Mouse (Mus musculus) brain, embryonic 18.5 days (tissue): Measurements from ENCODE around the gene Lsm2.
"Not testable (repeated sequence)": the region's sequence is repeated elsewhere in the genome, so short reads cannot be mapped to it uniquely, and the experiment has no call there.

Experiments
- DNase-seq: peaks from one replicate; pipeline ENCODE4 v3.0.0-alpha.2; 2012; ENCODE audit warnings: low read depth, low spot score

Lsm2 gene

GRCm38 (mm10) chr17:34981690-34982180 is at the start of gene Lsm2:
Gene Lsm2, plus strand, starts transcription at chr17:34981862.
- peak; percentile 90 for DNase-seq

- DNase-seq: no peak
Measured at GRCm38 (mm10) chr17:34932287-34932686, 49.4 kb upstream of the Lsm2 start.

- no peak for DNase-seq
Measured at GRCm38 (mm10) chr17:34934031-34934430, 47.6 kb upstream of the Lsm2 start.

GRCm38 (mm10) chr17:34934830-34935229 is 46.8 kb upstream of the Lsm2 start:
- no peak for DNase-seq

- no peak for DNase-seq
Measured at GRCm38 (mm10) chr17:34937960-34938505, 43.6 kb upstream of the Lsm2 start.

GRCm38 (mm10) chr17:34941344-34942041 is 40.2 kb upstream of the Lsm2 start:
- no peak for DNase-seq

- no peak for DNase-seq
Measured at GRCm38 (mm10) chr17:34943128-34943815, 38.4 kb upstream of the Lsm2 start.

GRCm38 (mm10) chr17:34944362-34944761 is 37.3 kb upstream of the Lsm2 start:
- no peak for DNase-seq

GRCm38 (mm10) chr17:34946486-34947140 is 35.0 kb upstream of the Lsm2 start:
- DNase-seq: no peak

GRCm38 (mm10) chr17:34947606-34948005 is 34.1 kb upstream of the Lsm2 start:
- DNase-seq: no peak

GRCm38 (mm10) chr17:34948721-34949552 is 32.7 kb upstream of the Lsm2 start:
- DNase-seq: not testable (repeated sequence)

GRCm38 (mm10) chr17:34949553-34949969 is 32.1 kb upstream of the Lsm2 start:
- no peak for DNase-seq

GRCm38 (mm10) chr17:34950514-34951455 is 30.9 kb upstream of the Lsm2 start:
- DNase-seq: no peak

GRCm38 (mm10) chr17:34951636-34952377 is 29.9 kb upstream of the Lsm2 start:
- DNase-seq: no peak

GRCm38 (mm10) chr17:34952378-34953040 is 29.2 kb upstream of the Lsm2 start:
- DNase-seq: peak; percentile 61

- DNase-seq: no peak
Measured at GRCm38 (mm10) chr17:34953258-34953657, 28.4 kb upstream of the Lsm2 start.

- DNase-seq: no peak
Measured at GRCm38 (mm10) chr17:34953904-34954303, 27.8 kb upstream of the Lsm2 start.

- DNase-seq: no peak
Measured at GRCm38 (mm10) chr17:34954831-34955230, 26.8 kb upstream of the Lsm2 start.

GRCm38 (mm10) chr17:34955884-34956283 is 25.8 kb upstream of the Lsm2 start:
- DNase-seq: no peak
